Mouse (Mus musculus) kidney, postnatal 0 days (tissue): ENCODE data around the gene Itih5. TPM values are rescaled to one million over a fixed set of nuclear protein-coding genes. Genes with fewer than 3 reads are reported as not detected.

ENCODE experiments used
- ATAC-seq: fragments of 200-750 bp; cut with Nextera tagmentation; replicated peaks from 2 replicates; pipeline ENCODE4 v1.8.0; 2017; ENCODE audit warnings: low read depth, moderate number of reproducible peaks, moderate TSS enrichment, moderate library complexity; ENCODE audit not compliant: low FRiP score
- DNase-seq: peaks from one replicate; pipeline ENCODE4 v3.0.0-alpha.2; 2016; ENCODE audit warnings: low spot score
- H3K27ac ChIP-seq: fragments of 300-500 bp; sonication (generic); 2 replicates; pipeline ENCODE4 v1.5.1; 2014; ENCODE audit warnings: mild to moderate bottlenecking
- H3K27me3 ChIP-seq: fragments of 300-500 bp; sonication (generic); 2 replicates; pipeline ENCODE4 v1.6.1; 2014; ENCODE audit warnings: low read length, mixed read lengths; ENCODE audit not compliant: insufficient read depth
- H3K36me3 ChIP-seq: fragments of 300-500 bp; sonication (generic); 2 replicates; pipeline ENCODE4 v1.6.1; 2014; ENCODE audit warnings: low read length, mixed read lengths; ENCODE audit not compliant: insufficient read depth
- H3K4me1 ChIP-seq: fragments of 300-500 bp; sonication (generic); replicated peaks from 2 replicates; pipeline ENCODE4 v1.6.1; 2014; ENCODE audit warnings: antibody characterized with exemption, low read length, mixed read lengths; ENCODE audit not compliant: insufficient read depth
- H3K4me2 ChIP-seq: fragments of 300-500 bp; sonication (generic); 2 replicates; pipeline ENCODE4 v1.6.1; 2014; ENCODE audit warnings: mild to moderate bottlenecking, low read length, moderate library complexity, mixed read lengths
- H3K4me3 ChIP-seq: fragments of 300-500 bp; sonication (generic); replicated peaks from 2 replicates; pipeline ENCODE4 v1.5.1; 2014; ENCODE audit warnings: low read depth, low read length
- H3K9ac ChIP-seq: fragments of 300-500 bp; sonication (generic); 2 replicates; pipeline ENCODE4 v1.6.1; 2014; ENCODE audit warnings: low read depth, low read length
- H3K9me3 ChIP-seq: fragments of 300-500 bp; sonication (generic); replicated peaks from 2 replicates; pipeline ENCODE4 v1.6.1; 2016; ENCODE audit warnings: low read length, inconsistent platforms, mixed read lengths
- CTCF ChIP-seq: IDR thresholded peaks from 2 replicates; pipeline ENCODE4 v1.5.1; 2016; ENCODE audit warnings: antibody characterized with exemption, low read depth, mild to moderate bottlenecking, moderate library complexity
- WGBS: fragments of 180-500 bp; shearing (Covaris S2); extraction: QIAGEN DNeasy Blood & Tissue Kit; methylation state at CpG from one replicate; pipeline ENCODE4 v1.1.7; 2014; 5-methylcytosine and 5-hydroxymethylcytosine counted together
- polyA plus RNA-seq: library from polyadenylated mRNA; unstranded; fragments of >200 nt; fragmentation: Nextera tagmentation; extraction: Ambion mirVana; gene quantifications from 2 replicates; pipeline ENCODE4 v1.2.1, GENCODE M21; 2015

Itih5 gene
- polyA plus RNA-seq, 1 experiment from 2014 or later, result 5.1 TPM

DNA sequence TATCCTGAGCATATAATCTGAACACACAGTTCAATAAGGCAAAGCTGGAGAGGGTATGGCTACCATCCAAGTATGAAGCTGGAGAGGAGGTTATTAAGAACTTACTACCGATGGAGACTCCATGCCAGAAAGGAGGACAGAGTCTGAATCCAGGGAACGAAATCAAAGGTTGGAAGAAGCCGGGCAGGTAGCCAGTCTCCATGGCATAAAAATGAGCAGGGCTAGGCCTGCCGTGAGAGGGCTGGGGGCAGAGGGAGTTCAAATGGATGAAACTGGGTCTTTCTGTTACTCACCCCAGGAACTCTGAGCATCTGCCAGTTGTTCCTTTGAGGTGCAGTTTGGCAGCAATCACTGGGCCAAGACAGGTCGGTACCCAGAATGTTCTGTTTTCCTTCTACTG is 12.9 kb upstream of the Itih5 start:
- Histone ChIP-seq H3K4me1 (no peaks in the 10 kb centered on the region), H3K4me3 (no peak overlapping the region), H3K36me3 (no peaks in the 10 kb centered on the region), H3K27ac (no peak overlapping the region), H3K9ac (no peak overlapping the region), H3K27me3 (no peaks in the 10 kb centered on the region), H3K9me3 (no peaks in the 10 kb centered on the region), H3K4me2 (no peak overlapping the region)
- WGBS, result 69% methylated on average over 5 of the region's 5 CpGs
- DNase-seq, result no peak
- no peak for ATAC-seq
- TF ChIP-seq CTCF, result no peak

DNA sequence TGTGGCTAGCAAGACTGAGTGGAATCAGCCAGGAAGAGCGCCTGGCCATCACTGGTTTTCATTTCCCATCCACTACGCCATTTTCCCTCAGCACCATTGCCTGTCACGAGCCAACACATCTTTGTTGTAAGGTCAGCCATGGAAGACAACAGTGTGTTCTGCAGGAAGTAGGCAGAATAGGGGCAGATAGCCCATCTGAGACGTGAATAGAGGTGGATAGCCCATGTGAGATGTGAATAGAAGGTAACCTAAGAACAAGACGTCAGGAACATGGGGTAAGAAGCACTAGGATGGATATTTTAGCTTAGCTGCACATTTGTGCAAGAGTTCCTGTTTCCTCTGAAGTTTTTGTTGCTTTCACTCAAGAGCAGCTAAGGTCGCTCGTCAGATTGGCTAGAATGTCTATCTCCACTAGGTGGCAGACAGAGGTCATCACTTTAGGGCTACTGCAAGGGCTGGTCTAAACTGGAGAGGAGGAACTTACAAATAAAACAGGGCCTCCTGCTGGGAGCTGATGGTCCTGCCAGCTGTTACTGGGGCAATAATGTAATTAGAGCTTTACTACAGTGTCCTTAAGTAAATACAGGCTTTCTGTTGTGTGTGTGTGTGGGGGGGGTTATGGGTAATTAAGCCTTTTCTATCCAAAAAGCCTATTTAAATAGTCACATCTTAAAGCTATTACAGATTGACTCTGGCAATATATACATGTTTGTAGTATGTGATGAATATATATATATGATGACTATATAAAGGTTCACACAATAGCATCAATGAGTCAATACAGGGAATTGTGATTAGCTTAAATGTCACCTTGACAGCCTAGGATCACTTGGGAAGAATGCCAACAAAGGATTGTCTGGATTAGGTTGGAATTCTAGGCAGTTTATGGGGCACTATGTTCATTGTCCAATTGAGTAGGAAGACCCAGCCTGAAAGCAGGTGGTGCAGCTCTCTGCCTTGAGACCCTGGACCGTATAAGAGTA is 10.6 kb upstream of the Itih5 start:
- WGBS, result 32% methylated on average over 8 of the region's 8 CpGs
- peak; percentile 96 for DNase-seq

DNA sequence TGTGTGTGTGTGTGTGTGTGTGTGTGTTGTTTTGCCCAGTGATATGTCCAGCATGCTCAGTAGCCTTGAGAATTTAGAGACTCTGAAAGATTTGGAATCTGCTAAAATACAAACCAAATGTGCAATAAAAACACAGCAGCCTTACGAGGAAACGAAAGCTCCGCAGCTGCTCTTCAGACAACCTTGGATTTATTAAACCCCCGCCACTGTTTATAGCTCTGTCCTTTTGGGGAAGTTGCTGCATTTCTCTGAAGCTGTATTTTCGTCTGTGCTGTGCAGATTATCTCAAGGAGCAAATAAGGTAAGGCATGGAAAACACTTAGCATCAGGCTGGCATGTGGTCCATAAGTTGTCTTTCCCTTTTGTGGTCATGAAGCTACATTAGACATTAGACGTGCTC is 7.9 kb upstream of the Itih5 start:
- Histone ChIP-seq H3K4me3 (no peak overlapping the region), H3K4me1 (no peaks in the 10 kb centered on the region), H3K9me3 (no peaks in the 10 kb centered on the region), H3K4me2 (no peak overlapping the region), H3K9ac (no peak overlapping the region), H3K36me3 (no peaks in the 10 kb centered on the region), H3K27ac (no peak overlapping the region), H3K27me3 (no peaks in the 10 kb centered on the region)
- ATAC-seq (no peak), DNase-seq (peak; percentile 70)
- WGBS, result 37% methylated on average over 6 of the region's 6 CpGs
- TF ChIP-seq CTCF, result no peak

More for the DNA sequence above, 10.6 kb upstream of the Itih5 start:
- Histone ChIP-seq H3K27ac (no peak overlapping the region), H3K4me2 (no peak overlapping the region), H3K4me3 (no peak overlapping the region), H3K4me1 (no peaks in the 10 kb centered on the region), H3K36me3 (no peaks in the 10 kb centered on the region), H3K9ac (no peak overlapping the region), H3K27me3 (no peaks in the 10 kb centered on the region), H3K9me3 (no peaks in the 10 kb centered on the region)
- peak; percentile 92 for ATAC-seq
- TF ChIP-seq CTCF, result peak; percentile 98

DNA sequence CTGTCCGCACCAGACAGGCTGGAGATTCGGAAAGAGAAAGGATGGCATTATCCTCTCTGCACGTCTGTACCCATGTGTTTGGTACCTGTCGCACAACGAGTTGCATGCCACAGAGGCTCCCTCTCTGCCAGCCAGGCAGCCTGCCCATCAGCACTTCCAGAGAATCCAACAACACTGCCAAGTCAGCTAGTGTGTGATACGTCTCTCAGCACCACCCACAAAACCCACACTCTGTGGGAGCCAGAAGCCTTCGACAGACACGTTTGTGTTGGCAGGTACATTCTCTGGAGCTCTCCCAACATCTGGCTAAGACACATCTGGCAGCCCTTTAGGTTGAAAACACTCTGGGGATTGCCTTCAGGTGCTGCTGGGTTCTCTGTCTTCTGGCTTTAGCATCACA is 6.2 kb upstream of the Itih5 start:
- no peak overlapping the region for H3K4me2 ChIP-seq
- 73% methylated on average over 8 of the region's 8 CpGs for WGBS
- ATAC-seq, result no peak

DNA sequence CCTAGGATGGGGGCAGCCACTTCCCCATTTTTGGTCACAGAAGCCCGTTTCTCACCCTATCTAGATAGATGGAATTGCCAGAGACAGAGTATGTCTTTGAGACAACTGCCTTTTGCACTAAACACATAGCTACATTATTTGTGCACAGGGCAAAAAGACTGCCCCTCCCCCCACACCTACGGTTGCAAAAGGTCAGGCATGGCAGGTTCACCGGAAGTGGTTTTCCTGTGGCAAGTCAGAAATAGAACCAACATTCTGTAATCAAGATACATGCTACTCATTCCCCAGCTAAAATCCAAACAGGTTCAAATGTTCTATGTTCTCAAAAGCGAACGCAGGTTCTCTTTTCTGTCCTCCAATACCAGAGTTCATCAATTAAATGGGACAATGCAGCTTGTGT is 781 bp upstream of the Itih5 start:
- Histone ChIP-seq H3K9ac (no peak overlapping the region), H3K9me3 (no peaks in the 10 kb centered on the region), H3K27me3 (no peaks in the 10 kb centered on the region), H3K4me1 (0 out of 2 replicates have a peak, but pooled peaks cover 13% of the 10 kb centered on the region), H3K4me3 (no peak overlapping the region), H3K4me2 (no peak overlapping the region), H3K27ac (no peak overlapping the region), H3K36me3 (no peaks in the 10 kb centered on the region)
- TF ChIP-seq CTCF, result no peak
- DNase-seq (no peak), ATAC-seq (no peak)
- WGBS, result 71% methylated on average over 5 of the region's 5 CpGs

More for the DNA sequence above, 6.2 kb upstream of the Itih5 start:
- Histone ChIP-seq H3K27ac (no peak overlapping the region), H3K4me1 (no peaks in the 10 kb centered on the region), H3K36me3 (no peaks in the 10 kb centered on the region), H3K9ac (no peak overlapping the region), H3K27me3 (no peaks in the 10 kb centered on the region), H3K4me3 (no peak overlapping the region), H3K9me3 (no peaks in the 10 kb centered on the region)
- no peak for TF ChIP-seq CTCF
- no peak for DNase-seq

DNA sequence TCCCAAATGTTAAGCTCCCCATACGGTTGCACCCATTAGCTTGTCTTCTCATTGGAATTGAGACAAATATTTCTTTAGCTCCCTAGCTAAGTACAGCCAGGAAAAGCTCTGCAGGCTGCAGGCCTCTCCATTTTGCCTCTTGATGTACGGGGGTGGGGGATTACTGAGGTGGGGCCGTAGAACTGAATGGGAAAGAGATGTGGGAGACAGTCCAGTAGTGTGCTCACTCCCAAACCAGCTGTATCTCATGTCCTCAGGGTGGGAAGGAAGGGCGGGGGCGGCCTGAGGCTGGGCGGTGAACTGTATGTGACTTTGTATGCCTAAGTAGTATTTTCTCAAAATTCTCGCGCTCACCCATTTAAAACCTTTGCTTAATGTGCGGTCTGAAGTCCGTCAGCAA is 3.8 kb downstream of the Itih5 start:
- no peak overlapping the region for H3K4me2 ChIP-seq
- no peak for ATAC-seq
- H3K4me1 ChIP-seq, result 0 out of 2 replicates have a peak, but pooled peaks cover 13% of the 10 kb centered on the region
- no peaks in the 10 kb centered on the region for H3K27me3 ChIP-seq
- TF ChIP-seq CTCF, result no peak
- no peaks in the 10 kb centered on the region for H3K36me3 ChIP-seq
- H3K4me3 ChIP-seq, result no peak overlapping the region
- 54% methylated on average over 10 of the region's 10 CpGs for WGBS
- H3K27ac ChIP-seq, result no peak overlapping the region
- no peak overlapping the region for H3K9ac ChIP-seq
- H3K9me3 ChIP-seq, result no peaks in the 10 kb centered on the region
- peak; percentile 23 for DNase-seq
